Mouse (Mus musculus): Measurements from ENCODE around the gene Cacna1e. TPM values are rescaled to one million over a fixed set of nuclear protein-coding genes. Genes with fewer than 3 reads are reported as not detected.

The Cacna1e gene
- polyA plus RNA-seq, 1 experiment from 2014 or later: 7.8 TPM

DNA sequence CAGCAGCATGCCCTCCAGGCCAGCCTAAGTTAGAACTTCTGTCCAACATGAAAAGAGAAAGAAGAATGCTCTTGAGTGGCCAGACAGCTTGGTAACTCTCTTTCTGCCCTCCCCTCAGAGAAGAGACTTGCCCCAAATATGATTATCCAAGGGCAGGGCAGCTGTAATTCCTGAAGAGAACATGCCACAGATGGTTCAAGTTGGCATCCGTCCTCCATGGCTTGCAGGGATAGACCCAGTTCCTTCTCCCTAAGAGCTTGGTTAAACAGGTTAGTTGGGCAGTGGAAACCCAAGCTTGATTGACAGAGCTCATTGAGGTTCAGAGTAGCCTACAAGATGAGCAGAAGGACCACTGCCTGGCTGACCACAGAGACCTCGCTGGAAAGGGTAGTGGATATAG is 85.5 kb downstream of the Cacna1e start:
- no peak overlapping the region for H3K27ac ChIP-seq
- no peak for ATAC-seq (ENCODE audit: low FRiP score, low read depth)
- 80% methylated on average over 2 of the region's 2 CpGs for WGBS
- no peak overlapping the region for H3K4me3 ChIP-seq
- no peaks in the 10 kb centered on the region for H3K9me3 ChIP-seq
- H3K4me1 ChIP-seq: no peaks in the 10 kb centered on the region
- H3K4me2 ChIP-seq (replicated peaks): no peak overlapping the region
- H3K36me3 ChIP-seq: no peaks in the 10 kb centered on the region
- no peaks in the 10 kb centered on the region for H3K27me3 ChIP-seq (replicated peaks)
- no peak overlapping the region for H3K9ac ChIP-seq

DNA sequence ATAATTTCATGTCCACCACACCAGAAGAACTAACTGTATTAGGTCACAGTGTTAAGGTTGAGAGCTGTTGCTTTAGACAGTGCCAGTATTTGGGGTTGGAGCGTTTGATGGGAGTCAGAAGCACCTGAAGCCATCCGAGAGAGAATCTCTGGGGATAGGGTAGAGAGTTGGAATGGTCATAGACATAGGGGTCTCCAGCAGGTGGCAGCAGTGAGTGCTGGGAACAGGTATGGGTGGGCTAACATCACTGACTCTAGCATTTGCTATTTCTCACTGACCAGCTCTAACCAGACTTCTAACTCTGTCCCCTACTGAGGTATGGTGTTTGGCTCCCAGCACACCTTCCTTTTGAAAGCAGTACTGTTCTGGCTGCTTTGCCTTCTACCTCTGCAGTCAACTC is 87.6 kb downstream of the Cacna1e start:
- whole genome bisulfite sequencing: 65% methylated on average over 2 of the region's 2 CpGs
- ATAC-seq (ENCODE audit: low FRiP score, low read depth): no peak

DNA sequence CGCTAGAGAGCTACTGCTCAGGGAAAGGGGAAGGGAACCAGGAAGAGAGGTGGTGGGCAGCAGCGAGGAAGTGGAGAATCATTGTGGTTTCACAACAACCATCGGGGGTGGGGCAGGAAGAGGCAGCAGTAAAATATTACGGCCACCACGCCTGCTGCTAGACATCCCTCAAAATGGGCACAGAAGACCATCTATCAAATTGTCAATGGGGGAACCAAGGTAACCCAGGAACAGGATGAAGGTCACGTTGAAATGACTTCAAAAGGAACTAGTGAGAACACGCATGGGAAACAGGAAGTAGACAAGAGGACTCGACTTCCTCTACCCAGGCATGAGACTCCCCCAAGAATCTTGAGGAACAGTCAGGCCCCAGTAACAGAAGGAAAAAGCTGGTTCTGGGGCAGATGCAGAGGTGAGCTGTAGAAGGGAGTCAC is 89.8 kb downstream of the Cacna1e start:
- Histone ChIP-seq H3K4me2 (replicated peaks) (no peak overlapping the region), H3K27me3 (replicated peaks) (no peaks in the 10 kb centered on the region), H3K4me1 (no peaks in the 10 kb centered on the region), H3K9ac (no peak overlapping the region), H3K9me3 (no peaks in the 10 kb centered on the region), H3K36me3 (no peaks in the 10 kb centered on the region), H3K27ac (no peak overlapping the region), H3K4me3 (no peak overlapping the region)
- 75% methylated on average over 8 of the region's 8 CpGs for WGBS
- ATAC-seq (ENCODE audit: low FRiP score, low read depth): no peak

More for the DNA sequence above, 87.6 kb downstream of the Cacna1e start:
- Histone ChIP-seq H3K4me2 (replicated peaks) (no peak overlapping the region), H3K27me3 (replicated peaks) (no peaks in the 10 kb centered on the region), H3K9me3 (no peaks in the 10 kb centered on the region), H3K9ac (no peak overlapping the region), H3K4me3 (no peak overlapping the region), H3K4me1 (no peaks in the 10 kb centered on the region), H3K36me3 (no peaks in the 10 kb centered on the region), H3K27ac (no peak overlapping the region)

DNA sequence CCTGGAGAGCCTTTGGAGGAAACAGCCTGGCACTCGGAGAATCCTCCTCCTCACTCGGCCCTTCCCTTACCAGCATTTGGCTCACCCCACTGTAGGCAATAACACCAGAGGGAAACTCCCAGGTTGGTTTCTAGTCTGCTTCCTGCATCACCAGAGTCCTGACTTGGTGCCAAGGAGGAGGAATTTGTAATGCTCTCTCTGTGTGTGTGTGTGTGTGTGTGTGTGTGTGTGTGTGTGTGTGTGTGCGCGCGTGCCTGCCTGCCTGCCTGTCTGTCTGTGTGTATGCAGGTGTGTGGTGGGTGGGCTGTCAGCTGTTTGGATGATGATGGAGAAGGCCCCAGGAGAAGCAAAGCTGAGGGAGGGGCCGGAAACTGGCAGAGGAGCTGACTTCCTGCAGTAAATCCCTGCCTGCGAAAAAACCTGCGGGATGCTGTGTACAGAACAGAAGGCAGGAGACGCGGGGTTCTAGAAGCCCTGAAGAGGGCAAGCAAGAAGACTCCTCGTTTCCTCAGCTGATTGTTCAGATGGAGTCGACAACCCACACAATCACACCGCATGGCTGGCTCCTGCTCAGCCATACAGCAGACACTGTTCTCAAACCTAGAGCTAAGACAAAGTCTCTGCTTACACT is 92.6 kb downstream of the Cacna1e start:
- Histone ChIP-seq H3K27me3 (replicated peaks) (no peaks in the 10 kb centered on the region), H3K36me3 (no peaks in the 10 kb centered on the region), H3K9me3 (no peaks in the 10 kb centered on the region), H3K4me1 (0 out of 2 replicates have a peak, but pooled peaks cover 3% of the 10 kb centered on the region), H3K4me3 (no peak overlapping the region), H3K9ac (no peak overlapping the region), H3K4me2 (replicated peaks) (no peak overlapping the region), H3K27ac (no peak overlapping the region)
- no peak for ATAC-seq (ENCODE audit: low FRiP score, low read depth)
- 70% methylated on average over 13 of the region's 13 CpGs for WGBS

DNA sequence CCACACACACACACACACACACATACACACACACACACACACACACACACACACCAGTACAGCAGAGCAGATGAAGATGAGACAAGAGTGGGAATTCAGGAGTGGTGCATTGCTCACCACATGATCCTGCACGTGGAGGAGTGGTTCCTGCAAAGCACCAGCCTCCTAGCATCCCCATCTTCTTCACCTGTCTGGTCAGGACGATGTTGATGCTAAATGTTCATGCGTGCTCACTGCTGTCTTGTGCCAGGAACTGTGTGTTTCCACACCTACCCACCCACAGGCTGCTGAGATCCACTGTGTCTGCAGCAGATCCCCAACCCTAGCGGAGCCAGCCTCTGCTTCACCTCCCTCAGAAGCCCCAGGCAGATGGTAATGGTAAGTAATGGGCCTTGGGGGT is 95.8 kb downstream of the Cacna1e start:
- Histone ChIP-seq H3K9me3 (no peaks in the 10 kb centered on the region), H3K4me2 (replicated peaks) (no peak overlapping the region), H3K27ac (no peak overlapping the region), H3K4me1 (peaks cover 3% of the 10 kb centered on the region; the same call in 1 of the 2 replicates), H3K36me3 (no peaks in the 10 kb centered on the region), H3K9ac (no peak overlapping the region), H3K4me3 (no peak overlapping the region), H3K27me3 (replicated peaks) (peaks cover 9% of the 10 kb centered on the region; the same call in 1 of the 2 replicates)
- peak; percentile 15; the same call in 1 of the 2 replicates for ATAC-seq (ENCODE audit: low FRiP score, low read depth)
- WGBS: 78% methylated on average over 4 of the region's 4 CpGs

DNA sequence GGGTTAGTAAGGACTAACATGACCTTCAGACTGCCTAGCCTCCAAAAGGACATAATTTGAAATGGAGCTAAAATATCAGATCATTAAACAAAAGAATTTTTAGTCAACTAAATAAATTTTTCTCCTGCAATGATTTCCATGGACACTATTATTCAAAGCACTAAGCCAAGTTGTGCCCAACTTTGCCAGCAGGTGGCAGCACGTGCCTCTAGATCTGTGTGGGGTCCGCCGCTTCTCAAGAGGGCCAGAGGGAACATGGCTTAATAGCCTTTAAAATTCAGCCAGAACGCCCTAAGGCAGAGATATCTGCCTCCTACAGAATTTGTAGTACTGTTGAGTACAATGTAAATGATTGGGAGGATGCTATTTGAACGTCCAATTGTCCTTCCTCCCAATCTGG is 96.2 kb downstream of the Cacna1e start:
- H3K4me2 ChIP-seq (replicated peaks): no peak overlapping the region
- no peak overlapping the region for H3K4me3 ChIP-seq
- H3K9ac ChIP-seq: no peak overlapping the region
- H3K4me1 ChIP-seq: peaks cover 3% of the 10 kb centered on the region; the same call in 1 of the 2 replicates
- H3K36me3 ChIP-seq: no peaks in the 10 kb centered on the region
- H3K27ac ChIP-seq: no peak overlapping the region
- 6% methylated on average over 5 of the region's 5 CpGs for WGBS
- ATAC-seq (ENCODE audit: low FRiP score, low read depth): peak; percentile 42; the same call in 1 of the 2 replicates
- H3K9me3 ChIP-seq: no peaks in the 10 kb centered on the region
- peaks cover 9% of the 10 kb centered on the region; the same call in 1 of the 2 replicates for H3K27me3 ChIP-seq (replicated peaks)

DNA sequence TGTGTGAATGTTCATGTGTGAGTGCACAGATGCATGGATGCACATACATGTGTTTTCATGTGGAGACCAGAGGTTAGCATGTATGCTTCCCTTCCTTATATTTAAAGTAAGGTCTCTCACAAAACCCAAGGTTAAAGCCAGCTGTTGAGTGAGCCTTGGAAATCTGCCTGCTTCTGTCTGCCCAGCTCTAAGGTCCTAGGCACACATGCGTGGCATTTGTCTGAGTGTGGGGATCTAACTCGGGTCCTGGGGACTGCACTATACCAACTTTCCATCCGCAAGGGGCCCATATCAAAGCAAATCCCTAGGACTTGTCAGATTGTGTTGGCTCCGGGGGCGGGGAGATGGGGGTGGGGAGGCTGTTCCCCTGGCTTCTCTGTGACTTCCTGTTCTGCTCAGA is 96.9 kb downstream of the Cacna1e start:
- no peak overlapping the region for H3K9ac ChIP-seq
- ATAC-seq (ENCODE audit: low FRiP score, low read depth): no peak
- H3K4me1 ChIP-seq: peaks cover 3% of the 10 kb centered on the region; the same call in 1 of the 2 replicates
- no peak overlapping the region for H3K4me3 ChIP-seq
- H3K9me3 ChIP-seq: no peaks in the 10 kb centered on the region
- H3K27me3 ChIP-seq (replicated peaks): peaks cover 9% of the 10 kb centered on the region; the same call in 1 of the 2 replicates
- H3K4me2 ChIP-seq (replicated peaks): no peak overlapping the region
- no peaks in the 10 kb centered on the region for H3K36me3 ChIP-seq
- no peak overlapping the region for H3K27ac ChIP-seq
- 61% methylated on average over 5 of the region's 5 CpGs for WGBS

DNA sequence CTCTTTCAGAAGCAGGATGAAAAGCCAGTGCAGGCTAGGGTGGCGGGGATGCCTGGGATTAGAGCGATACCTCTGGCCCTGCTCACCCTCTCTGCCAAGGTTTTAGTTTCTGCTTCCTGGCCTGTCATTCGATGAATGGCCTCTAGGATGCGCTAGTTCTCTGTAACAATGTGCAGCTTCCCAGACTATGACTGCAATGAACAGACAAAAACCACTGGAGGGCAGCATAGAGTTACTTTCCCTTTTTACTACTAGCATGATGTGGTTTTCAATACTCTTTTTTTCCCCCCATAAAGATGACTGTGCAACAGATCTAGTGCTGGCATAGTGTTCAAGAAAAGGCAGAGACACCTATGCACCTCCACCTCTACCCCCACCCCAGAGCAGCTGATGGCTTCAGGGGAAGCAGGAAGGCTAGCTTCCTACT is 98.0 kb downstream of the Cacna1e start:
- Histone ChIP-seq H3K9me3 (no peaks in the 10 kb centered on the region), H3K4me2 (replicated peaks) (no peak overlapping the region), H3K27ac (no peak overlapping the region), H3K36me3 (no peaks in the 10 kb centered on the region), H3K4me1 (peaks cover 3% of the 10 kb centered on the region; the same call in 1 of the 2 replicates), H3K4me3 (no peak overlapping the region), H3K27me3 (replicated peaks) (peaks cover 9% of the 10 kb centered on the region; the same call in 1 of the 2 replicates), H3K9ac (no peak overlapping the region)
- ATAC-seq (ENCODE audit: low FRiP score, low read depth): peak; percentile 41
- 8% methylated on average over 4 of the region's 4 CpGs for WGBS

DNA sequence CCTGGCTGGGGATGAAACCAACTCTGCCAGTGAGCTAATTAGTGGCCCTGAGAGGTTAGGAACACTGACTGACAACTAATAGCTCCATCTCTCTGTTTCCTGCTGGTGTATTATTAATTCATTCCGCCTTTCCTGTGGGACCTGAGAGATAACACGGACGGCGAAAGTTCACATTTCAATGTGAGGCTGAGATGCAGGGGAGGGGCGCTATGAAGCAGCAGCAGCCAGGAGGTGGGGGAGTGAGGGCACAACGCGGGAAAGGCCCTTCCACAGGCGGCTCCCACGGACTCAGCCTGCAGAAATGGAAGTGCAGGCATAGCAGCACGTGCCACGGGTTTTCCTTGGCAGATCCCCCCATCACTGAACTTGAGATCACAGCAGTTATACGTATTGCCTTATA is 99.4 kb downstream of the Cacna1e start:
- Histone ChIP-seq H3K27me3 (replicated peaks) (peaks cover 9% of the 10 kb centered on the region; the same call in 1 of the 2 replicates), H3K9me3 (no peaks in the 10 kb centered on the region), H3K4me2 (replicated peaks) (0 out of 2 replicates have a peak overlapping the region, but pooled peaks have one; percentile 27), H3K4me3 (no peak overlapping the region), H3K36me3 (no peaks in the 10 kb centered on the region), H3K27ac (no peak overlapping the region), H3K9ac (no peak overlapping the region), H3K4me1 (peaks cover 3% of the 10 kb centered on the region; the same call in 1 of the 2 replicates)
- 34% methylated on average over 12 of the region's 12 CpGs for WGBS
- no peak for ATAC-seq (ENCODE audit: low FRiP score, low read depth)

DNA sequence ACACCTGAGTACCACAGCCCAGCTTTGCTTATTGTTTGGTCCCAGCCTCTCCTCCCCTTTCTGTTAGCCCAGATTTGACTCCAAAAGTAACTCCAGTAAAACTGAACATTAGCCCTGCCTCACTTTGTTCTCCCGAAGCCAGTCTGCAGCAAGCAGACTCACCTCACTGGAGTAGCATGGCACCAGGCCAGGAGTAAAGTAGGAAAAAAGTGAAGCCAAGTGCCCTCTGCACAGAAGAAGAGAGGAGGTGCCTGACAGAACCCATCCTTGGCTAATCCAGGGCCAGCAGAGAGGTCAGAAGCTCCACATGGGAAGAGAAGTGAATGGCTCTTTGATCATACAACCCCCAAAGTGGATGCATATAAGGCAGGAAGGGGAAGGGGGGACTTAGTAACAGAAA is 100.8 kb downstream of the Cacna1e start:
- peaks cover 9% of the 10 kb centered on the region; the same call in 1 of the 2 replicates for H3K27me3 ChIP-seq (replicated peaks)
- WGBS: 88% methylated on average over 1 of the region's 1 CpGs
- peaks cover 3% of the 10 kb centered on the region; the same call in 1 of the 2 replicates for H3K4me1 ChIP-seq
- H3K9ac ChIP-seq: no peak overlapping the region
- H3K27ac ChIP-seq: no peak overlapping the region
- H3K9me3 ChIP-seq: no peaks in the 10 kb centered on the region
- no peaks in the 10 kb centered on the region for H3K36me3 ChIP-seq
- no peak overlapping the region for H3K4me2 ChIP-seq (replicated peaks)
- no peak for ATAC-seq (ENCODE audit: low FRiP score, low read depth)
- no peak overlapping the region for H3K4me3 ChIP-seq

DNA sequence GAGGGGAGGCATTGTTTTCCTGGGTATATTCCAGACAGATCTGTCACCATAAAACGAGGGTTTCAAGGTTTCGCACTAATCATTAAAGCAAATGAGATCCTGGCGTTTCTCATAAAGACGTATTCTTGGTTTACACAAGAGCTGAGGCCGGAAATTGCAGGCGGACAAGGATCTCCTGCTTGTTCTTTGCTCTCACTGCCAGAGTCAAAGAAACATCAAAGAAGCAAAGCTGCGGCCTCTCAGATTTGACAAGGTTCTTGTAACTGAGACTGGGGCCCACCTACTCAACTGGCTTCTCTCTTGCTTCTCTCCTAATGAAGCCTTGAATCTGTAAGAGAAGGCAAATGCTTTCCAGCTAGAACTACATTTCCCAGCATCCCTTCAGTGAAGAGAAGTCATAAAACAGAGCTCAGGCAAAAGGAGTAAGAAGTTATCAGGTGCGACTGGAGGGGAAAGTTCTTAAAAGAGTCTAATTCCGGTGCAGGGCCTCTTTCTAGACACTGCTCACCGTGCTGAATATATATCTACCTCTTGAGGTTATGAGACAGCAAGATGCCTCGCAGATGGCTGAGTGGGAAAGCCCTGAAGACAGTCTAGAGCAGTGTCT is 104.3 kb downstream of the Cacna1e start:
- H3K4me2 ChIP-seq (replicated peaks): no peak overlapping the region
- WGBS: 43% methylated on average over 11 of the region's 11 CpGs
- no peaks in the 10 kb centered on the region for H3K9me3 ChIP-seq
- H3K9ac ChIP-seq: no peak overlapping the region
- no peak overlapping the region for H3K27ac ChIP-seq
- H3K4me1 ChIP-seq: no peaks in the 10 kb centered on the region; the same call in 1 of the 2 replicates
- no peak for ATAC-seq (ENCODE audit: low FRiP score, low read depth)
- H3K36me3 ChIP-seq: no peaks in the 10 kb centered on the region
- no peak overlapping the region for H3K4me3 ChIP-seq
- H3K27me3 ChIP-seq (replicated peaks): peaks cover 4% of the 10 kb centered on the region; the same call in 1 of the 2 replicates

DNA sequence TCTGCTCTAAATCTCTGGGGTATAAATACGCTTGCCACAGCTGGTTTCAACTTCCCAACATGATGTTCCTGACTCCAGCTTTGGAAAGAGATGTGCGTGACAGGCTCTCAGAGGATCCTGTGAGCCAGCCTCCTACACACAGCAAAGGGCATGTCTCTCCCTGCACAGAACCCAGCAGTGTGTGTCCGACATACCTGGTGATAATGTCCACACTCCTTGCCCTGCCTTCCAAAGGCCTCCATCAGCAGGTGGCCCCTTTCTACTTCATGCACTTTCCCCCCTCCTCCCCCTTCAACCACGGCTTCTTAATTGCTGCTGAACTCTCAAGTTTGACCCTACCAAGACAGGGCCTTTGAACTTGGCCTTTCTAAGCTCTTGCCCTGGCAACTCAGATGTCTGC is 108.0 kb downstream of the Cacna1e start:
- H3K27ac ChIP-seq: no peak overlapping the region
- H3K4me1 ChIP-seq: no peaks in the 10 kb centered on the region
- WGBS: 75% methylated on average over 4 of the region's 4 CpGs
- H3K4me3 ChIP-seq: no peak overlapping the region
- no peaks in the 10 kb centered on the region for H3K27me3 ChIP-seq (replicated peaks)
- no peaks in the 10 kb centered on the region for H3K9me3 ChIP-seq
- H3K36me3 ChIP-seq: no peaks in the 10 kb centered on the region
- no peak overlapping the region for H3K4me2 ChIP-seq (replicated peaks)
- ATAC-seq (ENCODE audit: low FRiP score, low read depth): no peak
- H3K9ac ChIP-seq: no peak overlapping the region
